Mouse (Mus musculus): Measurements from ENCODE around the gene Fam207a.

The Fam207a gene

DNA sequence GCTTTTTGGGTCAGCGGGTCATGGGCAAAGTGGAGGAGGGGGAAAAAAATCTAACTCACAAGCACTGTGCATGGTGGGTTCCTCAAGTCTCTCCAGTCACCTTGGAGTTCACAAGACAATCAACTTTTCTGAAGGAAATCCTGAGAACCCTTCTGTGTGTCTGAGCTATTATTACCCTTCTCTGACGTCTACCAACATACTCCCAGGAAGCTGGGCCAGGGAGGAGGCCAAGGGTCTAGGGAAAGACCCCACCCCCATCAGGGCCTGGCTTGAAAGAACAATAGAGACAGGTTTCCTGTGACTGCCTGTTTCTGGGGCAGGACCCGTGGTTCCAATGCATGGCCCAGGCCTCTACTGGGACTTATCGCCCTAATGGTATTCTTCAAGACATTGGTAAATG is 46.9 kb downstream of the Fam207a start:
- no peak for DNase-seq (ENCODE audit: low read depth, low spot score)

DNA sequence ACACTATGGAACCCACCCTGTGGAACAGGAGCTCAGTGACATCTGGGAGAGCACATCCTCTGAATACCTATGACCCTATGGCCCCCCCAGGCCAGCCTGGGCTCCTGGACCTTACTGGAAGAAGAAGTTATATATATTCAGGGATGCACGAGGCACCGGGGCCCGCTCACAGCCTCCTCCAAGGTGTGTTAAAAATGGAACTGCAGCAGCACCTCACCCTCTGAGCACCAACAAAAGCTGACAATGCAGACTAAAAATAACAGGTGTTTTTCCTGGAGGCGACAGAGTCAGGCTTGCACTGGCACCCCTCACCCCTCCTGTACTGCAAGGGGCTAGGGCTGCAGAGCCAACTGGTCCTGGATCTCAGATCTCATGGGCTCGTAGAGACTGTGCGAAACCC is 48.2 kb downstream of the Fam207a start:
- Histone ChIP-seq H3K36me3 (ENCODE audit: control insufficient read depth, insufficient read depth, low read length, poor library complexity, severe bottlenecking) (no peaks in the 10 kb centered on the region), H3K27me3 (ENCODE audit: control insufficient read depth, insufficient read depth, low read length, poor library complexity, severe bottlenecking) (no peaks in the 10 kb centered on the region)
- no peak for DNase-seq (ENCODE audit: low read depth, low spot score)

More for the DNA sequence above, 46.9 kb downstream of the Fam207a start:
- no peaks in the 10 kb centered on the region for H3K27me3 ChIP-seq (ENCODE audit: control insufficient read depth, insufficient read depth, low read length, poor library complexity, severe bottlenecking)
- H3K36me3 ChIP-seq (ENCODE audit: control insufficient read depth, insufficient read depth, low read length, poor library complexity, severe bottlenecking), result no peaks in the 10 kb centered on the region

DNA sequence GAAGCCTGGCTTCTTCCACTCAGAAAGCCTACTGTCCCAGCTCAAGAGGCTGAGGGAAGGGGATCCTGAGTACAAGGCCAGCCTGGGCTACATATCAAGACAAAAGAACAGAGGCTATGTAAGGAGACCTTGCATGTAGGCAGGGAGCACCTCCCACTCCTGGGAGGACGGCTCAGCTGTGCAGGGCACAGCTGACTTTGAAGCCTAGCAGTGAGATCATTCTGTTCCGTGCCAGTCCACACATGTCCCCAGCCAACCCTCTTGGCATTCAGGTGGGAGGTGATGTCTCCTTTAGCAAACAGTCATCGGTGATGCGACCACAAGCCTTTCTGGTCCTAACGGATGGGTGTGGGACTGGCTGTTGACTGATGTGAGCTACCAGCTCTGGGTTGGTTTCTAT is 49.7 kb downstream of the Fam207a start:
- no peak for DNase-seq (ENCODE audit: low read depth, low spot score)
- Histone ChIP-seq H3K36me3 (ENCODE audit: control insufficient read depth, insufficient read depth, low read length, poor library complexity, severe bottlenecking) (no peaks in the 10 kb centered on the region), H3K27me3 (ENCODE audit: control insufficient read depth, insufficient read depth, low read length, poor library complexity, severe bottlenecking) (no peaks in the 10 kb centered on the region)

DNA sequence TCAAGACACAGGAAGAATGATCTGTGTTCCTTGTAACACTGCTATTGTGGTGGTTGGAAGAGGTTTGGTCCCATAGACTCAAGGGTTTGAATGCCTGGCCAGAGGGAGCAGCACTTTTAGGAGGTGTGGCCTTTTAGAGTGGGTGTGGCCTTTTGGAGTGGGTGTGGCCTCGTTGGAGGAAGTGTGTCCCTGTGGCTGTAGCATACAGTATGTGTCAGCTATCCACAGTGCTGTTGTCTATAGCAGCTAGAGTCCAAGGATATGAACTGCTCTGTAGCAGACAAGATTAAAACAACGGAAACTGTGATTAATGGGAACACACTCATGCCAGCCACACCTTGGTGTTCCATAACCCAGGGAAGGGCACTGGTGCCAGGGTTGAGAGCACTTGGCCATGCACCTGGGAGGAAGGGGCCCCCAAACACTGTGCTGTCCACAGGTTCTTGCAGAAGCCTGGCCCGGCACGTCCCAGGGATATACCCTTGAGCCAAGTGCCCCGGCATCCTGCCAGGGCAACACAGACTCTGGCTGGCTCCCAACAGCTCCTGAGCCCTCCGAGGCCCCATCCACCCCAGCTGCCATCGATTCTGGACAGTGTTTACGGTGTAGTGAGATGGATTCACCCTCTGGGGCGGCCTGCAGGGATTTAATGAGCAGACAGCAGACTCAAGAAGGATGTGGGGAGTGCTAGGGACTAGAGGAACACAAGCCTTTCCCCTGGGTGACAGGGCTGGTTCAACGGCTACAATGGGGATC is 51.2 kb downstream of the Fam207a start:
- H3K36me3 ChIP-seq (ENCODE audit: control insufficient read depth, insufficient read depth, low read length, poor library complexity, severe bottlenecking), result no peaks in the 10 kb centered on the region
- no peaks in the 10 kb centered on the region for H3K27me3 ChIP-seq (ENCODE audit: control insufficient read depth, insufficient read depth, low read length, poor library complexity, severe bottlenecking)
- DNase-seq (ENCODE audit: low read depth, low spot score), result peak; percentile 10

DNA sequence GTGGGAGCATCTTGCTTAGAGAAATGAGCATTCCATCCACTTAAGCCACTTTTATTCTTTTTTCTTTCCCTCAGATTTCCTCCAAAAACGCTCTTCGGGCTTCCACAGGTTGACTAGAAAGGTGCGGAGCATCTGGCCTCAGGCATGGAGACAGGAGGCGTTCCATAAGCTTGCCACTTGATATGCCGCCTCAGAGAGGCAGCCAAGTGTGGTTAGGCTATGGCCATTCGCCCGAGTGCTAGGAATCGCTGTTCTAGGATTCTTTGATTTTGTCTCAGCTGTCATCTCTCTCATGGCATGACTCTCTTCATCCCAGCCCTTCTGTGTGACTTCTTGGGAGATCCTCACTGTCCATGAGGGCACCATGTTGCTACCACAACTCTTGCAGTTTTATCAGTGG is 54.4 kb downstream of the Fam207a start:
- Histone ChIP-seq H3K36me3 (ENCODE audit: control insufficient read depth, insufficient read depth, low read length, poor library complexity, severe bottlenecking) (no peaks in the 10 kb centered on the region), H3K27me3 (ENCODE audit: control insufficient read depth, insufficient read depth, low read length, poor library complexity, severe bottlenecking) (no peaks in the 10 kb centered on the region)
- no peak for DNase-seq (ENCODE audit: low read depth, low spot score)

DNA sequence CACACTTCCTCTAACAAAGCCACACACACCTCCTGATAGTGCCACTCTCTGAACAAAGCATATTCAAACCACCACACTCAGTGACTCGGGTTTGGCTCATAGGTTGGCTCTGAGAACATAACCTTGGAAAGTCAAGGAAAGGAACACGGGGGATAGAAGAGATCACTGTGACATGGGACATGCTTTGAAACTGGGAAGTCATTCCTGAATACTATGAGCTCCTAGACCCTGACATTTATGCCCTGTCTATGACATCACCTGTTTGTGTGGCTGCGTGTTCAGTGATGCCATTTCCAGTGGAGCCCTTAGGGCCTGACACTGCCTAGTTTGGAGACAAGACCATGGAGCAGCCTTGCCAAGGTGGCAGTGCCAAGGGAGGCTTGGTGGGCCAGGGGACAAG is 57.9 kb downstream of the Fam207a start:
- no peak for DNase-seq (ENCODE audit: low read depth, low spot score)

DNA sequence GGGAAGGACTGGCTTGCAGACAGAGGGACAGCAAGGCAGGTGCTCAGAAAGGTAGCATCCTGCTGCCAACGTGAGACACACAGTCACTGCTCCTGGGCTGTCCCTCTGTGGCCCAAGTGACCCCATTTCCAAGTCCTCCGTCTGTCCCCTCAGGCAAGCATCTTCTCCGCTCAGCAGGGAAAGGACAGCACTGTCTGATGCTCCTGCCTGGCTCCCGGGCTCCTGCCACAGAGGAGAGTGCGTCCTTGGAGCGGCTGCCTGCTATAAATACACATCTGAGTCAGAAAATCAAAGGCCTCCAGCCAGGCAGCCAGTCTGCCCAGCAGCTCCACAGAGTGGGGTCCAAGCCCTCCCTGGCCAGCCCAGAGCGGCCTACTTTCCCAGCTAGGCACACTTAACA is 59.1 kb downstream of the Fam207a start:
- DNase-seq (ENCODE audit: low read depth, low spot score), result no peak
- Histone ChIP-seq H3K36me3 (ENCODE audit: control insufficient read depth, insufficient read depth, low read length, poor library complexity, severe bottlenecking) (no peaks in the 10 kb centered on the region), H3K27me3 (ENCODE audit: control insufficient read depth, insufficient read depth, low read length, poor library complexity, severe bottlenecking) (no peaks in the 10 kb centered on the region)

More for the DNA sequence above, 57.9 kb downstream of the Fam207a start:
- no peaks in the 10 kb centered on the region for H3K36me3 ChIP-seq (ENCODE audit: control insufficient read depth, insufficient read depth, low read length, poor library complexity, severe bottlenecking)
- no peaks in the 10 kb centered on the region for H3K27me3 ChIP-seq (ENCODE audit: control insufficient read depth, insufficient read depth, low read length, poor library complexity, severe bottlenecking)

DNA sequence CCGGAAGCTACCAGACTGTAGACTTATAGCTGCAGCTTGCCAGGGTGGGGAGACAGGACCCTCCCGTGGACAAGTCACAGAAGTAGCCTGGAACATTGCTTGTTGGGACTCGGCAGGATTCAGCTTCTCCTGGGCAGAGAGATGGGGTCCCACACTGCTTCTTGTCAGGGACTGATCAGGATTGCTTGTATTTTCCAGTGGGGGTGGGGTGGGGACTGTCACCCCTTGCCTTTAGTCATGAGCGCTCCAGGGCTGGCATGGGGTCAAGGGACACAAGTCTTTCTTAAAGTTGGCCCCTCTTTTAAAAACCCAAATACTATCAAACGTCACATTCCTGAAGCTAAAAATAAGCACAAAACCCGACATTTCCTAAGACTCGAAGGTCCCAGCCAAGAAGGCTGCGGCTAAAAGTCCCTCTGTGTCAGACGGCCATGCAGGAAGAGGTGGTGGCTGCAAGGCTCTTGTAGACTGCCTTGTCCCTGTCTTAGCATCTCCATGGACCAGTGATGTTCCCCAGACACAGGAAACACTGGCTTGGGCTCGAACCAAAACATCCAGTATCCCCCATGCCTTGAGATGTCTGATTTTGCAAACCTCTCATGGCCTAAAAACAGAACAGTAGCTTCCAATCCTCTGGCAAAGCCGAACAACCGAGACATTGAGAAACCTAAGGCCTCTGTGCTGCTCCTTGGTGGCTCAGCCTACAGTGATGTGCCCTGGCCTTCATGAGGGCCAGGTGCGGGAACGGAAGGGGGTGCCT is 60.2 kb downstream of the Fam207a start:
- H3K36me3 ChIP-seq (ENCODE audit: control insufficient read depth, insufficient read depth, low read length, poor library complexity, severe bottlenecking), result no peaks in the 10 kb centered on the region
- no peak for DNase-seq (ENCODE audit: low read depth, low spot score)
- H3K27me3 ChIP-seq (ENCODE audit: control insufficient read depth, insufficient read depth, low read length, poor library complexity, severe bottlenecking), result no peaks in the 10 kb centered on the region

DNA sequence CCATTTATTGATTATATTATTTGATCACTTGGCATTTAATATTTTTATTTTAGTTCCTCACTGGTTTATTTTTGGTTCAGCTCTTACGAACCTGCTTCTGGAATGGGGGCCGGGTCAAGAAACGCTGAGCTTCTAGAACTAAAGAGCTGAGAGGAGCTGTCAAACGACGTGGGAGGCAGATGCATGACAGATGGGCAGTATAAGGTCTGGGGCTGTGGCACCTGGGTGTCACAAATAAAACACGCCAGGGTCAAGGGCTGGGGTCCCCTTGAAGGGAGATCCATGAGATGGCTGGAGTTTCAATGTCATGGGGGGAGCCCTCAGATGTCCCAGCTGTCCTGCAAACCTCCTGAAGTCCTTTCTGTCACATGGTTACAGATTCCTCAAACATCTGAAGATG is 60.8 kb downstream of the Fam207a start:
- Histone ChIP-seq H3K27me3 (ENCODE audit: control insufficient read depth, insufficient read depth, low read length, poor library complexity, severe bottlenecking) (no peaks in the 10 kb centered on the region), H3K36me3 (ENCODE audit: control insufficient read depth, insufficient read depth, low read length, poor library complexity, severe bottlenecking) (no peaks in the 10 kb centered on the region)
- no peak for DNase-seq (ENCODE audit: low read depth, low spot score)

DNA sequence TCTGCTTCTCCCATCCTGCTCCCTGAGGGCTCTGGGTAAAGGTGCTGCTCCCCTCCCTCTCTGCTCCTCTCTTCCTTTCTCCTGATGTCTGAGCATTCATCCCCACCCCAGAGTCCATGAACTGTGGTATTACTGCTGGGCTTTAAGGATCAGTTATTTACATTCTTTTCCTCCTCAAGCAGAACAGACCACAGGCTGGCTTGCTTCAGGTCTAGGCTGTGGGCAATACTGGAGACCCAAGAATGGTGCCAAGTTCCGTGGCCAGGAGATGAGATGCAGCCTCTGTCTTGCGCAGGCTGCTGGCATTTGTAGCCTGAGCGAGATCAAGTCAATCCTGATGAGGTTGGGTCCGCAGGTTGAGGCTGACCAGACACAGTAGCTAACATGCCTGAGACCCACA is 63.8 kb downstream of the Fam207a start:
- H3K27me3 ChIP-seq (ENCODE audit: control insufficient read depth, insufficient read depth, low read length, poor library complexity, severe bottlenecking), result no peaks in the 10 kb centered on the region
- DNase-seq (ENCODE audit: low read depth, low spot score), result no peak
- H3K36me3 ChIP-seq (ENCODE audit: control insufficient read depth, insufficient read depth, low read length, poor library complexity, severe bottlenecking), result no peaks in the 10 kb centered on the region

DNA sequence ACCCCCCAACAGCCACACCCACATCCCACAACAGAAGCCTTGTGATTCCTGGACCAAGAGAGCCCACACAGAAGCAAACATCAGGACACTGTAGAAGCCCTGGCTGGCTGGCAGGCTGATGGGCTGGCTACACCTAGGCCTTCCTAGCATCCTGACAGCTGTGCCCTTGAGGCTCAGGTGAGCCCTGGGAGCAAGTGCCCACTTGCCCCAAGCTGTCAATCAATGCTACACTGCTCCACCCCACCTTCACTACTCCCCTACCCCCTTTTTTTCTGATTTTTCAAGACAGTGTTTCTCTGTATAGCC is 65.5 kb downstream of the Fam207a start:
- no peak for DNase-seq (ENCODE audit: low read depth, low spot score)
- no peaks in the 10 kb centered on the region for H3K27me3 ChIP-seq (ENCODE audit: control insufficient read depth, insufficient read depth, low read length, poor library complexity, severe bottlenecking)
- H3K36me3 ChIP-seq (ENCODE audit: control insufficient read depth, insufficient read depth, low read length, poor library complexity, severe bottlenecking), result no peaks in the 10 kb centered on the region

DNA sequence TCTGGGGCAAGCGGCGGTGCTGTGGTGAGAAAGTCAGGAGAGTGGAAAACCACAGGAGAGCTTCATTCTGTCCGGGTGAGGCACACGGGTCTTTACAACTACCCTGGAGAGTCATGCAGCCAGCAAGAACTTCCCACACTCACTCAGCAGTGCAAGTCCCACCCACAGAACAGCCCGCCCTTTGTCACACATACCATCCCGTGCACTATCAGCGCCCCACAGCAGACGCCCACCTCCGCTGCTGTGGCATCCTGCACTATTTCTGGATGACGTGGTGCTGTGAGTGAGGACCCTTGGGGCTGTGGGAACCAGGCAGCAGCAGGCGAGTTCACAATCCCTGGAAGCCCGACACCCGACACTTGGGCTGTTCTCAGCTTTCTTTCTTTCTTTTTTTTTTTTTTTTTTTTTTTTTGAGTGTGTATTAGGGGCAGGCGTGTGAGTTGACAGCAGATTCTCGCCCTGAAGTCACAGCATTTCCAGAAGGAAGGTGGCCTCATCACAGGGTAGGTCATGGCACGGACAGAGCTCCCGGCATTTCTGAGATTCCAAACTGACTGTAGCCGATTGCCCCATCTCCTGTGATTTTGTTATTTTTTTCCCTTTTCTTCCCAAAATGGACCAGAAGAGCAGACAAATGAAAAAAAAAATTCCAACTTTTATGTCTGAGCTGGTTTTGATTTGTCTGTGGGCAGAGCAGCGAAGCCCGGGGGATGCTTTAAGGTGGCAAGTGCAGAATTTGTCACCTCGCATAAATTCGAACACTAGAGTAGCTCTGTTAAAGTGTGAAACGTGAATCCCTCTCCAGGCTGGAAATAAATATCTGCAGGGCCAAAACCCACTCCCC is 66.0 kb downstream of the Fam207a start:
- Histone ChIP-seq H3K27me3 (ENCODE audit: control insufficient read depth, insufficient read depth, low read length, poor library complexity, severe bottlenecking) (no peaks in the 10 kb centered on the region), H3K36me3 (ENCODE audit: control insufficient read depth, insufficient read depth, low read length, poor library complexity, severe bottlenecking) (no peaks in the 10 kb centered on the region)
- DNase-seq (ENCODE audit: low read depth, low spot score), result no peak

DNA sequence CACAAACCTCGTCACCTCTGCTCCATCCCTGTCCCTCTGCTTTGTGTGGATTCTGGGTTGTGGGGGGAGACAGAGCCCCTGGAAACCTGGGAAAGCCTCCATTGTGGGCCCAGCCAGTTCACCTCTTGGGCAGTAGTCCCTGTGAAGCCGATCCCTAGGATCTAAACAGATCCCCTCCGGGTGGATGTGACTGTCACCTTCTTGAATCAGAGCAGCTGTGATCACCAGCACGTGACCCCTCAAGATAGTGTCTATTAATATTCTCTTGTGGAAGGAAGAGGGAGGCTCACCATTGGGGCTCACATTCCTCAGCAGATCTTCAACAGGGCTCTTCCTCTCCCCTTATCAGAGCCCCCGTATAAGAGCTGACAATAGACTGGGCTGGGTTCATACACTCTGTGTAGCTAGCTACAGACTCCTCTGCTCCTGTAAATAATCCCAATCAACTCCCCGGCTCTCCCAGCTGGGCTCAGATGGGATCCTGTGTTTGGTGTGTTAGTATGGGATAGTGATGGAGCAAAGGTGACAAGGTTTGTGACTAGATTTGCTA is 66.8 kb downstream of the Fam207a start:
- no peak for DNase-seq (ENCODE audit: low read depth, low spot score)

DNA sequence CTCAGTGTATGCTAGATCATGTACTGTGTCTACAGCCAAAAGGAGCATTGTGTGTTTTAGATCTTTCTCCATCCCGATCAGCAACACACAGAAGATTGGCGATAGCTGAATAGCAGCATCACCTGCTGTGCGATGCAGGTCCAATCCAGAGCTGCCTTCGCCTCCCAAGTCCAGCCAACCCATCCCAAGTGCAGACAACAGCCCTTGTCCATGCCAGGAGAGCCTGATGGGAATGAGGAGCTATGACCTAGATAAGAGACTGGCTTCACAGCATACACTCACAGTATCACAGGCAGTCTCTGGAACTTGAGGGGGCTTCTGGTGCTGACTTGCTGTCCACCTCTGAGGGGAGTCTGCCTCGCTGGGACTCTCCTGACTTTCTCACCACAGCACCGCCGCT is 67.4 kb downstream of the Fam207a start:
- no peak for DNase-seq (ENCODE audit: low read depth, low spot score)
- H3K36me3 ChIP-seq (ENCODE audit: control insufficient read depth, insufficient read depth, low read length, poor library complexity, severe bottlenecking), result no peaks in the 10 kb centered on the region
- H3K27me3 ChIP-seq (ENCODE audit: control insufficient read depth, insufficient read depth, low read length, poor library complexity, severe bottlenecking), result no peaks in the 10 kb centered on the region

More for the DNA sequence above, 66.8 kb downstream of the Fam207a start:
- H3K27me3 ChIP-seq (ENCODE audit: control insufficient read depth, insufficient read depth, low read length, poor library complexity, severe bottlenecking), result no peaks in the 10 kb centered on the region
- no peaks in the 10 kb centered on the region for H3K36me3 ChIP-seq (ENCODE audit: control insufficient read depth, insufficient read depth, low read length, poor library complexity, severe bottlenecking)

DNA sequence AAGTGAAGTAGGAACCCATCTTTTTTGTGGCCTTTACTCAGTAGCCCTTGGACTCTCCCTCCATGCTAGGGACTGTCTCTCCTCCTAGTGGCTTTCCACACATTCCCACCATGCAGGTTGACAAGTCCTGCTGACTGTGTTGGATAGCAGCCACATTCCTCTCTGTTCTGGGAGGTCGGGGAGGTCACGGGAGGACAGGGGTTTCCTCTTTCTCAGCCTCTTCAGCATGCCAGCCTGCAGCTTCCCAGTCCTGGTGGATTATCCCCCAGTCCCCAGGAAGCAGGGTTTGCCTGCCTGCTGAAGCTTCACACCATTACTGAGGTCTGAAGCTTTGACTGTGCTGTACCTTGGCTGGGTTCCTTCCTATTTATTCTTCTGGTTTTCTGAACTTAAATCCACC is 67.8 kb downstream of the Fam207a start:
- no peak for DNase-seq (ENCODE audit: low read depth, low spot score)
- H3K27me3 ChIP-seq (ENCODE audit: control insufficient read depth, insufficient read depth, low read length, poor library complexity, severe bottlenecking), result no peaks in the 10 kb centered on the region
- H3K36me3 ChIP-seq (ENCODE audit: control insufficient read depth, insufficient read depth, low read length, poor library complexity, severe bottlenecking), result no peaks in the 10 kb centered on the region
